Mouse (Mus musculus) liver, adult (tissue): ENCODE measurements at regions not wholly inside any gene's neighbourhood (a gene's known extent, or its start where the extent isn't known, plus 50 kb on each side); places are given as distances from the start of the nearest gene placed in this dataset.

Experiments
- GATA4 ChIP-seq: IDR thresholded peaks from 2 replicates; pipeline ENCODE4 v1.6.1; 2014; ENCODE audit warnings: mild to moderate bottlenecking, low read length; ENCODE audit not compliant: insufficient replicate concordance

- TF ChIP-seq GATA4 = no peak
Measured at GRCm38 (mm10) chr6:135433753-135434152, 71.4 kb downstream of the Emp1 start.

GRCm38 (mm10) chr6:135436315-135436714, 74.0 kb downstream of the Emp1 start:
- no peak for TF ChIP-seq GATA4

- no peak for TF ChIP-seq GATA4
Measured at GRCm38 (mm10) chr6:135438271-135438670, 75.9 kb downstream of the Emp1 start.

- TF ChIP-seq GATA4 = no peak
Measured at GRCm38 (mm10) chr6:135441126-135441871, 79.0 kb downstream of the Emp1 start.

GRCm38 (mm10) chr6:135444661-135445060, 82.3 kb downstream of the Emp1 start:
- no peak for TF ChIP-seq GATA4

GRCm38 (mm10) chr6:135445070-135445469, 82.7 kb downstream of the Emp1 start:
- TF ChIP-seq GATA4 = no peak

- TF ChIP-seq GATA4 = no peak
Measured at GRCm38 (mm10) chr6:135447801-135448200, 85.5 kb downstream of the Emp1 start.

- TF ChIP-seq GATA4 = no peak
Measured at GRCm38 (mm10) chr6:135449228-135449627, 86.9 kb downstream of the Emp1 start.

GRCm38 (mm10) chr6:135450573-135450972, 88.2 kb downstream of the Emp1 start:
- no peak for TF ChIP-seq GATA4

- TF ChIP-seq GATA4 = no peak
Measured at GRCm38 (mm10) chr6:135451165-135451797, 88.9 kb downstream of the Emp1 start.

- no peak for TF ChIP-seq GATA4
Measured at GRCm38 (mm10) chr6:135453041-135453440, 90.7 kb downstream of the Emp1 start.

- TF ChIP-seq GATA4 = no peak
Measured at GRCm38 (mm10) chr6:135472495-135472894, 110.2 kb downstream of the Emp1 start.

- no peak for TF ChIP-seq GATA4
Measured at GRCm38 (mm10) chr6:135473146-135473545, 110.8 kb downstream of the Emp1 start.

GRCm38 (mm10) chr6:135488795-135489194, 126.5 kb downstream of the Emp1 start:
- TF ChIP-seq GATA4 = no peak

- TF ChIP-seq GATA4 = no peak
Measured at GRCm38 (mm10) chr6:135493983-135494382, 131.6 kb downstream of the Emp1 start.

- TF ChIP-seq GATA4 = no peak
Measured at GRCm38 (mm10) chr6:135495841-135496240, 133.5 kb downstream of the Emp1 start.

- no peak for TF ChIP-seq GATA4
Measured at GRCm38 (mm10) chr6:135498592-135498991, 136.2 kb downstream of the Emp1 start.
